Mouse (Mus musculus): Measurements from ENCODE around the gene Wdr24. TPM values are rescaled to one million over a fixed set of nuclear protein-coding genes. Genes with fewer than 3 reads are reported as not detected.
"Not testable (repeated sequence)": the region's sequence is repeated elsewhere in the genome, so short reads cannot be mapped to it uniquely, and the experiment has no call there.

Wdr24 gene
- polyA plus RNA-seq, 1 experiment from 2014 or later: 26.0 TPM

GRCm38 (mm10) chr17:25791843-25792527 is 31.4 kb upstream of the Wdr24 start:
- H3K27me3 ChIP-seq: no peaks in the 10 kb centered on the region
- H3K9me3 ChIP-seq: no peaks in the 10 kb centered on the region
- peak; percentile 43; the same call in 1 of the 2 replicates for ATAC-seq (ENCODE audit: insufficient number of reproducible peaks, insufficient read depth, low FRiP score, low TSS enrichment)
- peaks cover 24% of the 10 kb centered on the region for H3K36me3 ChIP-seq
- H3K4me3 ChIP-seq: peak overlapping the region; percentile 69
- H3K4me2 ChIP-seq (replicated peaks): peak overlapping the region; percentile 87
- H3K9ac ChIP-seq: peak overlapping the region; percentile 77
- peaks cover 36% of the 10 kb centered on the region for H3K4me1 ChIP-seq
- peak overlapping the region; percentile 95 for H3K27ac ChIP-seq
- under 1% methylated on average over 45 of the region's 45 CpGs for WGBS

DNA sequence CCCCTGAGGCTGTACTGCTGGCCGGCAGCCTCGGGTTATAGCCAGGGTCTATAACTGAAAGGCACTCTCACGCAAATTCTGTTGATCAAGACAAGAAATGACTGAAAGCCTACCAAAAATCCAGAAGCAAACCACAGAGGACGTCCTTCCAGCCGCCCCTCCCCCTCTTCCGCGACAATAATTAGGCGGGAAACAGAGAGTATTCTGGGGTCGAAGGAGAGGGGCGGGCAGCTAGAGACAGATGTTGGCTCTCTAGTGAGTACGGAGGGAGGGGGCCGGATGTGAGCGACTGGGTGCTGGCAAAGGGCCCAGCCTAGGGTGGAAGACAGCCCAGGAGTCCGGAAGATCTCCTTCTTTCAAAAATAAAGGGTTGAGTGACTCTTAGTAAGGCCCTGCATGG is 30.8 kb upstream of the Wdr24 start, which contains the start of gene Fam173a:
Gene Fam173a, minus strand, starts transcription at position 287 of the 400 bp plus-strand sequence.
- ATAC-seq (ENCODE audit: insufficient number of reproducible peaks, insufficient read depth, low FRiP score, low TSS enrichment): no peak
- peaks cover 42% of the 10 kb centered on the region for H3K4me1 ChIP-seq
- peaks cover 18% of the 10 kb centered on the region for H3K36me3 ChIP-seq
- H3K27me3 ChIP-seq: no peaks in the 10 kb centered on the region
- WGBS: under 1% methylated on average over 14 of the region's 14 CpGs
- no peaks in the 10 kb centered on the region for H3K9me3 ChIP-seq
- peak within 1 kb of the TSS; percentile 87 for H3K4me2 ChIP-seq (replicated peaks)
- peak within 1 kb of the TSS; percentile 95 for H3K27ac ChIP-seq
- peak within 1 kb of the TSS; percentile 77 for H3K9ac ChIP-seq
- peak within 1 kb of the TSS; percentile 69 for H3K4me3 ChIP-seq

DNA sequence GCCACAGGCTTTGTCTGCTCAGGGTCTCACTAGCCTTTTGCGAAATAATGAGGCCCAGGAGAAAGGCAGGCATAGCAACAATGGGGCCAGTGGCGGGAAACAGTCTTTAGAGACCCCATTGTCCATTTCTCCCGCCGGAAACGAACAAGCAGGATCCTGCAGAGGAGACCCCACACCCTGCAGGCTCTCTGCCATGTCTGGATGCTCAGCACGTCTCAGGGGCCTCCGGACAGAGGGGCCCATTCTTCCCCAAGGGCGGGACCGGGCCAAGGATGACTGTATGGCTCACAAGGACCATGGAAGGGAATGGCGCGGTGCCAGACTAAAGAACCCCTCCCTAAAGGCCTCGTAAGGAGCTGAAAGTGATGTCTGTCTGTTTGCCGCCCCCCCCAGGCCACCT is 29.2 kb upstream of the Wdr24 start:
- H3K9me3 ChIP-seq: no peaks in the 10 kb centered on the region
- H3K9ac ChIP-seq: no peak overlapping the region
- ATAC-seq (ENCODE audit: insufficient number of reproducible peaks, insufficient read depth, low FRiP score, low TSS enrichment): no peak
- no peak overlapping the region for H3K4me3 ChIP-seq
- peaks cover 8% of the 10 kb centered on the region; the same call in 1 of the 2 replicates for H3K36me3 ChIP-seq
- no peaks in the 10 kb centered on the region for H3K27me3 ChIP-seq
- H3K4me1 ChIP-seq: peaks cover 43% of the 10 kb centered on the region
- WGBS: 50% methylated on average over 13 of the region's 13 CpGs
- H3K4me2 ChIP-seq (replicated peaks): no peak overlapping the region
- H3K27ac ChIP-seq: no peak overlapping the region; the same call in 1 of the 2 replicates

DNA sequence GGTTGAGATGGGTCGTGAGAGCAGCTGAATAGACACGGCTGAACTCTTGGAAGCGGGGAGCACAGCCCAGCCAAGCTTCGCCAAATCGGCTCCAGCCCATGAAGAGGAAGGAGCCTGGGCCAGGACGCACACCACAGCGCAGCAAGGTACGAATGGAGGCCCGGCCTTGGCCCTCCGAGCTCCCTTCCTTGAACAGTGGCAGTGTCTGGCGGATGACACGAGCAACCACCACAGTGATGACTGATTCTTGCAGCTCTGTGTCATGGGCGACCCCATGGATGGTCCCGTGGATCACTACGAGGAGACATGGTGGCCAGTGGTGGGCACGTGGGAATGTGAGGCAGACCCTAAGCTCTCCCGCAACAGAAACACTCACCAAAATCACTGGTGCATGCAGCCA is 28.4 kb upstream of the Wdr24 start:
- Histone ChIP-seq H3K36me3 (no peaks in the 10 kb centered on the region; the same call in 1 of the 2 replicates), H3K9ac (peak overlapping the region; percentile 68), H3K4me2 (replicated peaks) (peak overlapping the region; percentile 95), H3K9me3 (no peaks in the 10 kb centered on the region), H3K4me3 (peak overlapping the region; percentile 86; the same call in 1 of the 2 replicates), H3K27ac (peak overlapping the region; percentile 42; the same call in 1 of the 2 replicates), H3K27me3 (no peaks in the 10 kb centered on the region), H3K4me1 (peaks cover 43% of the 10 kb centered on the region)
- ATAC-seq (ENCODE audit: insufficient number of reproducible peaks, insufficient read depth, low FRiP score, low TSS enrichment): no peak
- 71% methylated on average over 17 of the region's 17 CpGs for WGBS

DNA sequence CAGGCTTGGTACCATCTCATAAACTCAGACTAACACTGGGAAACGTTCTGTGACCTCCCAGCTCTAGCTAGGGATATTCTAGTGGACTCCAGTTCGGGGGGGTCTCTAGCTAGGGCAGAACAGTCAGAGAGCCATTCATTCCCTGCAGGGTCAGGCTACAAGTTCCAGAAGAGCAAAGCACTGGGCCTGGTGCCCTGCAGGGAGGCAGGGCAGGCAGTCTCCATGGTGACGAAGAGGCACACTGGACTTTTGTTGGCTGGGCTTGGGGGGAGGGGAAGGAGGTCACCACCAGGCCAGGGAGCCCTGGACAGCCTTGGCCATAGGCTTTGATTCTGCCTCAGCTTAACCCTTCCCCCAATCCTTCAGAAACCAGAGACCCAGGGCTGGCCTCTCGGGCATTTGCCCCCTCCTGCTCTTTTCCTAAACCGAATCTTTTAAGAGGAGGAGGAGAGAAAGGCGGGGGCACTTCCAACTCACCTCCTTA is 27.8 kb upstream of the Wdr24 start, which contains the start of gene AC134908.4:
Gene AC134908.4, minus strand, starts transcription at position 51 of the 484 bp plus-strand sequence.
- Histone ChIP-seq H3K4me2 (replicated peaks) (peak within 1 kb of the TSS; percentile 95), H3K4me3 (peak within 1 kb of the TSS; percentile 86), H3K9ac (peak within 1 kb of the TSS; percentile 68), H3K4me1 (peaks cover 43% of the 10 kb centered on the region), H3K27me3 (no peaks in the 10 kb centered on the region), H3K9me3 (no peaks in the 10 kb centered on the region), H3K36me3 (no peaks in the 10 kb centered on the region; the same call in 1 of the 2 replicates), H3K27ac (peak within 1 kb of the TSS; percentile 51)
- ATAC-seq (ENCODE audit: insufficient number of reproducible peaks, insufficient read depth, low FRiP score, low TSS enrichment): no peak
- 8% methylated on average over 6 of the region's 6 CpGs for WGBS

- H3K27ac ChIP-seq: peak overlapping the region; percentile 51
- H3K4me1 ChIP-seq: peaks cover 37% of the 10 kb centered on the region
- no peak for ATAC-seq (ENCODE audit: insufficient number of reproducible peaks, insufficient read depth, low FRiP score, low TSS enrichment)
- WGBS: under 1% methylated on average over 37 of the region's 37 CpGs
- H3K4me3 ChIP-seq: peak overlapping the region; percentile 86
- no peaks in the 10 kb centered on the region; the same call in 1 of the 2 replicates for H3K36me3 ChIP-seq
- no peaks in the 10 kb centered on the region for H3K27me3 ChIP-seq
- peak overlapping the region; percentile 95 for H3K4me2 ChIP-seq (replicated peaks)
- peak overlapping the region; percentile 68 for H3K9ac ChIP-seq
- no peaks in the 10 kb centered on the region for H3K9me3 ChIP-seq
Observed at GRCm38 (mm10) chr17:25796211-25796771, 27.1 kb upstream of the Wdr24 start.

DNA sequence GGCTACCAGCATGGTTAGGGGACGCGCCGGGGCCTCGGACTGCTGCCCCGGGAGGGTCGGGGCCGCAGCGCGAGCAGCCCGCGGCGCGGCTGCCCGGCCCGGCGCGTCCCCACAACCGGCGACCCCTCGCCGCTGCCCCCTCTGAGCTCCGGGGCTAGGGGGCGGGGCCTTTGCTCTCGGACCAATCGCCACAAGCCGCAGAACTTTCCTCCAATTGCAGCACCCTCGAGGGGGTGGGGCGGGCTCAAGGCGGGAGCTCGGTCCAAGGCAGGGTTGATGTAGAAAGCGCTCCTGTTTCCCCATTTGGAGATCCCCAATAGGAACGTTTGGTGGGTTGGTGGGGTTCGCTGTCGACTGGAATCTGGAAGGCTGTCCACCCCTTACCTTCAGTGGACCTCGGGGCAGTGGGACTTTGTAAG is 26.5 kb upstream of the Wdr24 start, which contains the start of gene Metrn:
Gene Metrn, minus strand, starts transcription at position 186 of the 419 bp plus-strand sequence.
- peaks cover 35% of the 10 kb centered on the region for H3K4me1 ChIP-seq
- H3K9me3 ChIP-seq: no peaks in the 10 kb centered on the region
- ATAC-seq (ENCODE audit: insufficient number of reproducible peaks, insufficient read depth, low FRiP score, low TSS enrichment): peak; percentile 61; the same call in 1 of the 2 replicates
- H3K4me3 ChIP-seq: peak within 1 kb of the TSS; percentile 86
- peak within 1 kb of the TSS; percentile 95 for H3K4me2 ChIP-seq (replicated peaks)
- under 1% methylated on average over 35 of the region's 35 CpGs for WGBS
- peak within 1 kb of the TSS; percentile 65 for H3K27ac ChIP-seq
- no peaks in the 10 kb centered on the region for H3K27me3 ChIP-seq
- H3K9ac ChIP-seq: peak within 1 kb of the TSS; percentile 68
- no peaks in the 10 kb centered on the region; the same call in 1 of the 2 replicates for H3K36me3 ChIP-seq

- H3K27ac ChIP-seq: no peak overlapping the region
- no peaks in the 10 kb centered on the region for H3K9me3 ChIP-seq
- H3K36me3 ChIP-seq: no peaks in the 10 kb centered on the region
- WGBS: 8% methylated on average over 6 of the region's 6 CpGs
- ATAC-seq (ENCODE audit: insufficient number of reproducible peaks, insufficient read depth, low FRiP score, low TSS enrichment): no peak
- H3K27me3 ChIP-seq: peaks cover 4% of the 10 kb centered on the region; the same call in 1 of the 2 replicates
- no peak overlapping the region for H3K9ac ChIP-seq
- H3K4me2 ChIP-seq (replicated peaks): no peak overlapping the region
- H3K4me3 ChIP-seq: no peak overlapping the region
- H3K4me1 ChIP-seq: peaks cover 11% of the 10 kb centered on the region
Observed at GRCm38 (mm10) chr17:25801029-25801428, 22.4 kb upstream of the Wdr24 start.

DNA sequence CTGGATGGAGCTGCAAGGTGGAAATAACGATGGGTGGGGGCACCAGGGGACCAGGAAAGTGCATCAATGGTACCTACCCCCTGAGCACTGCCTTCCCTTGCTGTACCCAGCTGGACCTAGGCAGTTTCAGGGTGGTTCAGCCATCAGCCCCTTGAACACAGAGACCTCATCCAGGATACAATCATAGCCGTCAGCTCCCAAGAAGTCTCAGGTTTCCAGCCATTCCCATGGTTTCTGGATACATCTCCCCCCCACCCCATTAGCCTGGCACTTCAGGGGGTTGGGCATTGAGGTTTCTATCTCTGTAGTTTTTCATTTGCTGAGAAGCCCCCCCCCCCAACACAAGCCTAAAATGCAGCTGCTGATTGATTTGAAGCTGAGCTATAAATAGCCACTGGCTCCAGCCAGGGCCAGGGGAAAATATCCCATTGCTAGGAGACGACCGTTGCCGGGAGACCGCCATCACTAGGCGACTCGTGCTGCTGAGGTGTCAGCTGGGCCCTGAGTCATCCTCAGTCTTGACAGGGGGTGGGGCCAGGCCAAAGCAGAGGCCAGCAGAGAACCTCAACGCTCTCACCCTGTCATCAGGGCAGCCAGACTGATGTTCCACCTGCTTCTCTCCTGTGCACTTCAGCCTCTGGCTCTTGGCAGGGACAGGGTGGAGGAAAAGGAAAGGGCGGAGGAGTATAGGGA is 20.5 kb upstream of the Wdr24 start:
- H3K9me3 ChIP-seq: no peaks in the 10 kb centered on the region
- 0 out of 2 replicates have a peak, but pooled peaks have one; percentile 50 for ATAC-seq (ENCODE audit: insufficient number of reproducible peaks, insufficient read depth, low FRiP score, low TSS enrichment)
- 0 out of 2 replicates have a peak overlapping the region, but pooled peaks have one; percentile 3 for H3K9ac ChIP-seq
- H3K4me3 ChIP-seq: no peak overlapping the region
- no peak overlapping the region for H3K4me2 ChIP-seq (replicated peaks)
- 14% methylated on average over 10 of the region's 10 CpGs for WGBS
- no peaks in the 10 kb centered on the region for H3K4me1 ChIP-seq
- H3K27me3 ChIP-seq: peaks cover 6% of the 10 kb centered on the region
- H3K27ac ChIP-seq: no peak overlapping the region; the same call in 1 of the 2 replicates
- H3K36me3 ChIP-seq: no peaks in the 10 kb centered on the region

DNA sequence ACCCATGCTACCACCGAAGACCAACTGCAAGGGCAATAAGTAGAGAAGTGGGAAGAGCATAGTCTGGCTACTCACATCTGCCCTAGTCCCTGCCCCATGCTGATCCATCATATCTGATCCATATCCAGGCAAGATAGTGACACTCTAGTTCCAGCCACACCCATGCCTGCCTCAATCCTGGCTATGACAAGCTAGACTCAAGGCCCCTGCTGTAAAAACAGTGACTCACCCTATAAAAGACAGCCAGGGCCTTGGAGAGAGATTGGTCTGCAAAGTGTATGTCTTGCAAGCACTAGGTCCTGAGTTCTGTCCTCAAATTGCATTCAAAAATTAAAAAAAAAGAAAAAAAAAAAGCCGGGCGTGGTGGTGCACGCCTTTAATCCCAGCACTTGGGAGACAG is 16.9 kb upstream of the Wdr24 start:
- 85% methylated on average over 4 of the region's 4 CpGs for WGBS
- peaks cover 7% of the 10 kb centered on the region; the same call in 1 of the 2 replicates for H3K4me1 ChIP-seq
- no peak for ATAC-seq (ENCODE audit: insufficient number of reproducible peaks, insufficient read depth, low FRiP score, low TSS enrichment)
- no peak overlapping the region for H3K4me2 ChIP-seq (replicated peaks)
- no peaks in the 10 kb centered on the region for H3K9me3 ChIP-seq
- H3K27ac ChIP-seq: no peak overlapping the region
- H3K9ac ChIP-seq: no peak overlapping the region
- H3K36me3 ChIP-seq: no peaks in the 10 kb centered on the region
- H3K4me3 ChIP-seq: no peak overlapping the region
- peaks cover 38% of the 10 kb centered on the region for H3K27me3 ChIP-seq

DNA sequence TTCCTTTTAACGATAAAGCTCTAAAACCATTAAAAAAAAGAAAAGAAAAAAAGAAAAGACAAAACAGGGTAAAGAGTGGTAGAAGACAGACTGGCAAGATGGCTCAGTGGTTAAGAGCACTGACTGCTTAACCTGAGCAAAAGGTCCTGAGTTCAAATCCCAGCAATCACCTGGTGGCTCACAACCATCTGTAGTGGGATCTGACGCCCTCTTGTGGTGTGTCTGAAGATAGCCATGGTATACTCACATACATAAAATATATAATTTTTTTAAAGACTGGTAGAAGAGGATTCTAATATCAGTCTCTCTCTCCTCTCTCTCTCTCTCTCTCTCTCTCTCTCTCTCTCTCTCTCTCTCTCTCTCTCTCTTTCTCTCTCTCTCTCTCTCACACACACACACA is 16.0 kb upstream of the Wdr24 start:
- ATAC-seq (ENCODE audit: insufficient number of reproducible peaks, insufficient read depth, low FRiP score, low TSS enrichment); H3K4me3 ChIP-seq; H3K9me3 ChIP-seq; H3K27ac ChIP-seq; H3K9ac ChIP-seq; H3K36me3 ChIP-seq; H3K4me2 ChIP-seq (replicated peaks); H3K4me1 ChIP-seq: not testable (repeated sequence)
- 44% methylated on average over 2 of the region's 2 CpGs for WGBS
- H3K27me3 ChIP-seq: peaks cover 44% of the 10 kb centered on the region
